Mouse (Mus musculus): ENCODE results near the gene Tsr3. TPM values are rescaled to one million over a fixed set of nuclear protein-coding genes. Genes with fewer than 3 reads are reported as not detected.

Tsr3 gene
- total RNA-seq, 2 experiments from 2014 or later = 17.2 to 18.1 TPM

- DNase-seq = no peak
Observed at GRCm38 (mm10) chr17:25243131-25243780, 3.3 kb downstream of the Tsr3 start.

GRCm38 (mm10) chr17:25244239-25244638 lies 4.3 kb downstream of the Tsr3 start:
- no peak for DNase-seq

DNA sequence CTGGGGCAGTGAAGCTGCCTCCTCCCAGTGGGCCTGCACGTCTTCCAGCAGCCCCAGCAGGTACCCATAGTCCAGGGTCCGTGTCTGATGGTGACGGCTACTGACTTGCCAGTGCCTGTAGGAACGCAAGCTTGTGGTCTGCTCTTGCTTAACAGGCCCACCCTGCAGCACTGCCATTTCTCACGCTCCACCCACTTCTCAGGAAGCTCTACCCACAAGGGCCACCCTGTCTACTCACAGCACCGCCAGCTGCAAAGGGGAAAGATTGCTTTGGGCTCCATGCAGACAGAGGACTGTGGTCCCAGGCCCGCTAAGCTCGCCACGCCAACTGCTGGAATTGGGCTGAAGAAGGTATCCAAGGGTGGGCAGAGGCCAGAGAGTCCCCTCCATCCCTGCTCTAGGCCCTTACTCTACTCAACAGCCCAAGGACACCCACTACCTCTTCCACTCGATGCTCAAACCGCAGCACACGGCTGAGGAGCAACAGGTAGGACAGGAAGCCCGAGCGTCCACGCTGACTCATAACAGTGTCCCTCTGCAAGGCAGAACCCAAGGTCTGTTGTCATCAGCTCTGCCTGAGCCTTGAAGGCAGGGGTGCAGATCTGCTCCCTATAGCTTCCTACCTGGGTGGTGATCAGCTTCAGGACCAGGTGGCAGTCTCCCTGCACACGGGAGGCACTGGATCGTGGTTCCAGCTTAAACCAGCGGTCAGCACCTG lies 8.2 kb downstream of the Tsr3 start:
- no peak for DNase-seq

DNA sequence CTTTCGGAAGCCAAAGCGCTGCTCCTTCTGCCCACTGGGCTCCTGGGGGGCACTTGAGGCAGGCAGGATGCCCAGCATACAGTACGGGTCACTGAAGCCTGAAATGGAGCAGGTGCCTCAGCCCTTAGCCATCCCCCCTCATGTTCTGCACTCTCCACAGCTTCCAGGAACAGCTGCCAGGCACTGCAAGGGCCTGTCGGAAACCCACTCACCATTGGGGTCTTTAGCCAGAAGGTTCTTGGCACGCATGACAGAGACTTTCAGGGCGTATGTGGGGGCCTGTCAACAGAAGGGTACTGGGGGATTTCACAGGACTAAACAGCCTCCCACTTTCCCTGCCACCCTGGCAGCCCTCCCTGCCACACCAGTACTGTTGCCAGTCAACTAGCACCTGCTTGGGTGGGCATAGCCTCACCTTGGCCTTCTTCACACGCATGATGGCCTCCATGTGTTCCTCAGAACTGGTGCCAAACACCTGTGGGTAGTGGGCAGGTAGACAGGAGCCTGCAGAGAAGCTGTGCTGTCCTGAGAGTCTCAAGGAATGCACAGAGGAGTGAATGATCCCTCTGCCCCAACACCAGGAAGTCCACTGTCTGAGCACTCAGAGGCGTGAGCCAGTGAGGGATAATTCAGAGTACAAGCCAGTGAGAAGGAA lies 10.3 kb downstream of the Tsr3 start:
- no peak for DNase-seq

DNA sequence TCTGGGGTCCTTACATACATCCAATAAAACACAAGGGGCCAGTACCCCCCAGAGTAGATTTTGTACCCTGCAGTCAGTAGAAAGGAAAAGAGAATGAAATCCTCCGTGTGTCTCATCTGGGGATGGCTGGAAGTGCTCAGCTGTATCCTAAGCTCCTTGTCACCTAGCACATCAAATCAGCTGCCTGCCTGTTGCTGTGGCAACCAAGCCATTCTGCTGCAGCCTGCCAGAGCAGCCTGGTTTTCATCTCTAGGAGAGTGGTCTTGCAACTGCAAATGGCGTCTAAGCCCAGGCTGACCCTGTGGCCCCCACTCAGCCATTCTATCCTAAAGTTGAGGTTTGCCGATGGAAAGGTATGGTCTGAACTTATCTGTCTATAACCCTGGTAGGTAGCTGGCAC lies 12.7 kb downstream of the Tsr3 start:
- DNase-seq = no peak

- no peak for DNase-seq
Observed at GRCm38 (mm10) chr17:25253760-25254159, 13.8 kb downstream of the Tsr3 start.

DNA sequence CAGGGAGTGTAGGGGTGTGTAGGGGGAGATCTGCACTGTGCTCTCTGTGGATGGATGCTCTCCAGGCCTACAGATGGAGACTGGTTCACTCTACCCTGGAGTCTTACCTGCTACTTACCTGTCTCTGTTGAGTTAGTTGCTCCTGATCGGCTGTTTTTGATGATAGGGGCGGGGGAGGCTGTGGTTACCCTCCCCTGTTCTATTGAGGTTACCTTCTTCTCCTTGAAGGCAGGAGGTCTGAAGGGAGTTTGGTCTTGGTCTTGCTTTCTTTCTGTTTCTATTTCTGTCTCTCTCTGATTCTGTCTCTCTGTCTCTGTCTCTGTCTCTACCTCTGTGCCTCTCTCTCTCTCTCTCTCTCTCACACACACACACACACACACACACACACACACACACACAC lies 15.1 kb downstream of the Tsr3 start:
- no peak for DNase-seq

- DNase-seq = no peak
Observed at GRCm38 (mm10) chr17:25256140-25256754, 16.3 kb downstream of the Tsr3 start, which contains the start of gene Baiap3. Gene Baiap3, minus strand, starts transcription at chr17:25256364.

GRCm38 (mm10) chr17:25257804-25258261 lies 17.9 kb downstream of the Tsr3 start:
- DNase-seq = no peak

- peak; percentile 59 for DNase-seq
Observed at GRCm38 (mm10) chr17:25264453-25264852, 24.5 kb downstream of the Tsr3 start.

DNA sequence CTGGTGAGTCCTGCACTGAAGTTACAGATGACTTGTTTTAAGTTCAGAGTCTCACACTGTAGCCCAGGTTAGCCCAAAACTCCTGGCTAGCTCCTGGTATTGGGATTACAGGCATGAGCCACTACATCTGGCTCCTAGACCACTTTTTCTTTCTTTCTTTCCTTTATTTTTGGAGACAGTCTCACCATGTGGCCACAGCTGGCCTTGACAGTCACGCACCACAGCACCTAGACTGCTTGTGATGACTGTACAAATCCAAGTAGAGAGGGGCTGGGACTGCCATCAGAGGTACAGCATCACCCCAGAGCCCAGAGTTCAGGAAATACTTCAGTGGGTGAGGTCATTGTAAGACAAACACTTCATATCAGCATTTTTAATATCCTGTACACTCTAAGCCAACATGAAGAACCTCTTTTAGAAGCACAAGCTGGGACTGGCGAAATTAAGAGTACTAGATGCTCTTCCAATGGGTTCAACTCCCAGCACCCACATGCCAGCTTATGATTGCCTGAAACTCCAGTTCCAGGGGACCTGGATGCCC lies 30.9 kb downstream of the Tsr3 start:
- no peak for DNase-seq

- DNase-seq = no peak
Observed at GRCm38 (mm10) chr17:25272326-25272725, 32.4 kb downstream of the Tsr3 start.

DNA sequence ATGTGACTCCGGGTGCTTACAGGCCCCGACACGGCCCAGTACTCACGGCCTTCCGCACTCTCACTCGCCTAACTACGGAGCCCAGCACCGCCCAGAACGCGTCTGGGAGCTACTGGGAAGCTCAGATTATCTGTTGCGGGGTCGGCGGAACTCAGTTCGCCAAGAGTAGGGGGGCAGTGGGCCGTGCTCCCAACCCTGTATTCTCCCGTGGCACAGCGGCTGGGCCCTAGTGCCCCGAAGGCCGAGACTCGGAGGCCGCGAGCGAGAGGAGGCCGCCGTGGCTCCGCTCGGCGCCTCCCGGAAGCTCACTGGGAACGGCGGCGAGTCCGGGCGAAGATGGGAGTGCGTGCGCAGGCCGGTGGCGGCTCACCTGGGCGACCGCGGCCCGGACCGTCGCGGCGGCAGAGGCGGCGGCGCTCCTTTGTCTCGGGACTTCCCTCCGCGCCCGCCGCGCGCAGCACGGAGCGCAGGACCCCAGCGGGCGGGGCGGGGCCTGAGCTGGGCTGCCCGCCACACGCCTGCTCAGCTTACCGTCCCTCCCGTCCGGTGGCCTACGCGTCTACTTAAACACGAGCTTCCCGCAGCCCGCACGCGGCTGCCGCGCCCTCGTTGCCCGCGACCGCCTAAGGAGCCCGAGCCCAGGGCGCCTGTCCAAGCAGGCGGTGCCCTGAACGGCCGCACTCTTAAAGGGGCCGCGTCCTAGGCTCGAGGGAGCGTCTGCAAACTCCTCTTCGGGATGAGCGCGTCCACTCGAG lies 33.2 kb downstream of the Tsr3 start:
- DNase-seq = no peak

- peak; percentile 97 for DNase-seq
Observed at GRCm38 (mm10) chr17:25273706-25274501, 33.9 kb downstream of the Tsr3 start.

GRCm38 (mm10) chr17:25274571-25275346 lies 34.8 kb downstream of the Tsr3 start, which contains the start of gene Ube2i:
Gene Ube2i, minus strand, starts transcription at chr17:25274622.
- DNase-seq = no peak

DNA sequence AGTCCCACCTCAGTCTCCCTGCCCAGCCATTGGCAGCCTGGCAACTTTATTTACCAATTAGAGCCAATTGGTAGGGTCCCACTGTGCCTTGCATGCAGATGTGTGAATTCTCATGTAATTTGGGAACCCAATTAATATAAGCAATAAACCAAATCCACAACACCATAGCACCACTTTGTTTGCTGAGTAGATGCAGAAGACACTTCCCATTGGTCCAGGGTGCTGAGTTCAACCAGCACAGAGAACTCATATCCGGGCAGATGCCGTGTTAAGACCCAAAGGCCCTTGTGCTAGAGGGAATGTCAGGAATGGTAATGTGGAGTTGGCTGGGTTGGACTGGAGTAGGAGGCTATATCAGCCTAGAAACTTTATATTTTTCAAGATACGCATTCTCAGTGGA lies 35.9 kb downstream of the Tsr3 start:
- no peak for DNase-seq

DNA sequence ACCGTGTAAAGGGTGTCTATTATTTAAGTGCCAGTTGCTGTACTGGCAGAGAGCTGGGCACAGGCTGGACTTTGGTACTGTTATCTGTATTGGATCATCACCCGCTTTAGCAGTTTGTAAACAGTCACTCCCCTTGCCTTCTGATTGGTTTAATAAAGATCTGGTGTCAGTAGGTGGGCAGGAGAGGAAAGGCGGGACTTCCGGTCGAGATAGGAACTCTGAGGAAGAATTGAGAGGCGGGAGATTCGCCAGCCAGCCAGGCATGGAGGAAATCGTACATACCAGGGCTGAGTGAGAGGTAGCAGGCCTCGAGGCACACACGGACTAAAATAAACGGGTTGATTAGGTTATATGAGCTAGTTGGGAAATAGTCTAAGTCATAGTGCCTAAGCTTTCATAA lies 42.2 kb downstream of the Tsr3 start:
- no peak for DNase-seq

- no peak for DNase-seq
Observed at GRCm38 (mm10) chr17:25285033-25285432, 45.1 kb downstream of the Tsr3 start.

GRCm38 (mm10) chr17:25288842-25289241 lies 48.9 kb downstream of the Tsr3 start:
- DNase-seq = no peak

DNA sequence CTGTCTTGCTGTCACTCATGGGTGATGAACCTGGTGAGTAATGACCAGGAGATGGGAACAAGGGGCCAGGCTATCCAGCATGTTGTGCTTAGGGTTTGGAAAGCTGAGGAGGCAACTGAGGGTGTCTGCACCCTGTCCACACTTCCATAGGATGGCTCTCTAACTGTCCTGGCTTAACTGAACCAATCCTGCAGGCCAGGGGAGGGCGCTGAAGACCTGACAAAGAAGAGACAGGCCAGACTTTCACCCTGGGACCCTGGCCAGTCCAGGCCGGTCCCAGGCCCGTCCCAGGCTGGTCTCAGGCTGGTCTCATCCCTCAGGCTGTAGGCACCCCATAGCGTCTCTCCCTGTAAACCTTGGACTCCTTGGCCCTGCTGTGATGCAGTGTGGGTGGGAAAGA lies 50.4 kb downstream of the Tsr3 start:
- DNase-seq = no peak

All from gastrocnemius, postnatal 25 days (tissue).